In the genomic region with DNA sequence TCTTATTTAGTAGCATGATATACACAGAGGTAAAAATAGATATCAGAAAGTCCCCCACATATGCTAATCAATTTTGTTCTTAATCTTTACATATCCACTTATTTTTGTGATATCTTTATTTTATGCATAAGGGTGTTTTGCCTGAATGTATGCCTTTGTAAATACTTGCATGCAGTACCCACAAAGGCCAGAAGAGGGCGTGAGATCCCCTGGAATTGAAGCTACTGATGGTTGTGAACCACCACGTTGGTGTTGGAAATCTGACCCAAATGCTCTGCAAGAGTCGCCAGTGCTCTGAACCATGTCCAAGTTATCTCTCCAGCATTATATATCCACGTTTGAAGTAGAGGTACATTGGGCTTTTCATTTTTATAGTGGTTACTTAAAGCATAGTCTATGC, we compare ENCODE assay signal across 7 mouse cellular contexts. TPM values are rescaled to one million over a fixed set of nuclear protein-coding genes. Genes with fewer than 3 reads are reported as not detected.
A peak's percentile ranks its signal among the peaks of the same experiment; 100 is the strongest.
DNase-seq lines count a peak whose midpoint lies in the region; ATAC-seq and TF ChIP-seq lines count a peak whose summit lies in the region.

No protein-coding gene starts in this region.

- TF ChIP-seq CTCF in liver, adult 2 months (IDR thresholded peaks at IDR 0.05; ENCODE audit: low read depth, low read length): peak; percentile 38; the same call in 1 of the 2 replicates
- peak; percentile 72 for TF ChIP-seq CTCF in kidney, postnatal 0 days (IDR thresholded peaks at IDR 0.05; ENCODE audit: low read depth)

- 36% methylated on average over 4 of the region's 4 CpGs for WGBS in liver, adult 2 months
- 12% methylated on average over 4 of the region's 4 CpGs for WGBS in liver, embryonic 12.5 days (ENCODE audit: insufficient replicate concordance)
- WGBS in kidney, postnatal 0 days: 31% methylated on average over 4 of the region's 4 CpGs

- no peaks in the 10 kb centered on the region for H3K79me2 ChIP-seq in liver, adult 2 months (ENCODE audit: control insufficient read depth, insufficient read depth, low read length)

- H3K4me2 ChIP-seq in liver, embryonic 12.5 days: no peak overlapping the region
- no peak overlapping the region for H3K4me2 ChIP-seq in kidney, postnatal 0 days (ENCODE audit: low read length)

- H3K9ac ChIP-seq in liver, adult 2 months (ENCODE audit: low read depth, low read length): no peak overlapping the region
- H3K9ac ChIP-seq in liver, embryonic 12.5 days: no peak overlapping the region
- H3K9ac ChIP-seq in kidney, postnatal 0 days (ENCODE audit: low read depth, low read length): no peak overlapping the region

- peak; percentile 9 for DNase-seq in liver, adult 2 months (ENCODE audit: extremely low read depth, low read depth, low spot score)
- DNase-seq in ZHBTc4 (ENCODE audit: low read depth, low spot score): peak; percentile 86
- no peak for DNase-seq in kidney, postnatal 0 days (ENCODE audit: low spot score)
- peak; percentile 39 for DNase-seq in testis, postnatal 14 days (ENCODE audit: low spot score)
- no peak for DNase-seq in urinary bladder, postnatal 25 days (ENCODE audit: low spot score)
- no peak for DNase-seq in adrenal gland, postnatal 4 days (ENCODE audit: low spot score in 2 of 2)

- no peak for TF ChIP-seq POLR2A in liver, adult 2 months (IDR thresholded peaks at IDR 0.05; ENCODE audit: extremely low read depth, insufficient read depth, low read length)

- no peak overlapping the region for H3K27ac ChIP-seq in liver, adult 2 months (replicated peaks; ENCODE audit: insufficient read depth, low read depth, low read length)
- no peak overlapping the region for H3K27ac ChIP-seq in liver, embryonic 12.5 days
- no peak overlapping the region for H3K27ac ChIP-seq in kidney, postnatal 0 days

- H3K27me3 ChIP-seq in liver, adult 2 months (ENCODE audit: control insufficient read depth, insufficient read depth, low read length): 0 out of 2 replicates have a peak, but pooled peaks cover 2% of the 10 kb centered on the region
- H3K27me3 ChIP-seq in liver, embryonic 12.5 days (replicated peaks): no peaks in the 10 kb centered on the region
- H3K27me3 ChIP-seq in kidney, postnatal 0 days (ENCODE audit: insufficient read depth, low read length): no peaks in the 10 kb centered on the region

- no peak for ATAC-seq in liver, embryonic 12.5 days
- no peak for ATAC-seq in kidney, postnatal 0 days (replicated peaks; ENCODE audit: low FRiP score, low read depth)

- no peak overlapping the region for H3K4me3 ChIP-seq in liver, adult 2 months (ENCODE audit: insufficient read depth, low read depth, low read length)
- no peak overlapping the region for H3K4me3 ChIP-seq in liver, embryonic 12.5 days
- no peak overlapping the region for H3K4me3 ChIP-seq in kidney, postnatal 0 days (replicated peaks; ENCODE audit: low read depth, low read length)

- no peaks in the 10 kb centered on the region for H3K36me3 ChIP-seq in liver, adult 2 months (ENCODE audit: control insufficient read depth, insufficient read depth, low read length)
- no peaks in the 10 kb centered on the region for H3K36me3 ChIP-seq in liver, embryonic 12.5 days
- H3K36me3 ChIP-seq in kidney, postnatal 0 days (ENCODE audit: insufficient read depth, low read length): no peaks in the 10 kb centered on the region

- H3K4me1 ChIP-seq in liver, adult 2 months (ENCODE audit: control insufficient read depth, insufficient read depth, low read length): no peaks in the 10 kb centered on the region
- no peaks in the 10 kb centered on the region for H3K4me1 ChIP-seq in liver, embryonic 12.5 days
- H3K4me1 ChIP-seq in kidney, postnatal 0 days (replicated peaks; ENCODE audit: insufficient read depth, low read length): 0 out of 2 replicates have a peak, but pooled peaks cover 4% of the 10 kb centered on the region

- no peaks in the 10 kb centered on the region for H3K9me3 ChIP-seq in liver, embryonic 12.5 days (replicated peaks)
- H3K9me3 ChIP-seq in kidney, postnatal 0 days (replicated peaks; ENCODE audit: low read length): no peaks in the 10 kb centered on the region

RNA-seq across cellular contexts. Expression of a gene that starts 28.7 kb away (rescaled TPM):
- total RNA-seq in liver, adult 2 months (2014; rRNA removed): 3.8 and 6.0 TPM in 2 replicates
- 4.1 and 4.8 TPM in 2 replicates for polyA plus RNA-seq in liver, adult 2 months (2012; rRNA removed)
- polyA plus RNA-seq in liver, embryonic 12.5 days (2016; fragmentation: Nextera tagmentation; extraction: Ambion mirVana): 41.9 and 43.1 TPM in 2 replicates
- 52.6 and 53.7 TPM in 2 replicates for polyA plus RNA-seq in kidney, postnatal 0 days (2015; fragmentation: Nextera tagmentation; extraction: Ambion mirVana)
- 10 to 100 TPM; 11.0 to 19.9 TPM for total RNA-seq in adrenal gland, postnatal 4 days (2021)

Comparison
In these comparisons a context has a peak if more than half of its experiments do, and no peak if none do; other contexts are left out.
1. DNase-seq: peak in liver, adult 2 months (single experiment), ZHBTc4 (single experiment) and testis, postnatal 14 days (single experiment); none in kidney, postnatal 0 days (single experiment), urinary bladder, postnatal 25 days (single experiment) and adrenal gland, postnatal 4 days (0 of 2).